Mouse (Mus musculus) bone marrow, adult 2 months (tissue): ENCODE measurements around the gene Supt5.

Experiments used
- CTCF ChIP-seq: fragments of 200-500 bp; IDR thresholded peaks from 2 replicates; pipeline ENCODE4 v1.5.1; 2011; ENCODE audit warnings: low read length, control low read depth; ENCODE audit not compliant: control insufficient read depth, insufficient read depth
- POLR2A ChIP-seq: fragments of 200-500 bp; IDR thresholded peaks from 2 replicates; pipeline ENCODE4 v1.6.1; 2011; ENCODE audit warnings: low read depth, mild to moderate bottlenecking, control low read depth, low read length, borderline replicate concordance; ENCODE audit not compliant: control insufficient read depth

DNA sequence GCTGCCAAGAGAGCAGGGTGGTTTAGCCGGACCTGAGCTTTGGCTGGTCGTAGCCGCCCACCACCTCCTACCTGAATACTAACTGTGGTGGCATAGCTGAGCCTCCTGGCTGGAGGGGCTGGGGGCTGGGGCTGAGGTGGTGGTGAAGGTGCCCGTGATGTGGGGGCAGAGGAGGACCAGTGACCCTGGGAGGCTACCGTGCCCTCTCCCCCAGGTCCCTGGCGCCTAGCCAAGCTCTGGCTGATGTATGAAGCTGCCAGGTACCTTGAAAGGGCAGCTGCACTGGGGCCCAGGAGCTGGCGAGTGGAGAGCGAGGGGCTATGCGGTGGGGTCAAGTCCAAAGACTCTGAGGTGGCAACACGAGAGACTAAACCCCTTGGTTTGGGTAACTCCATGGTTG is 21.3 kb upstream of the Supt5 start:
- TF ChIP-seq POLR2A (no peak), CTCF (no peak)
